In the genomic region with DNA sequence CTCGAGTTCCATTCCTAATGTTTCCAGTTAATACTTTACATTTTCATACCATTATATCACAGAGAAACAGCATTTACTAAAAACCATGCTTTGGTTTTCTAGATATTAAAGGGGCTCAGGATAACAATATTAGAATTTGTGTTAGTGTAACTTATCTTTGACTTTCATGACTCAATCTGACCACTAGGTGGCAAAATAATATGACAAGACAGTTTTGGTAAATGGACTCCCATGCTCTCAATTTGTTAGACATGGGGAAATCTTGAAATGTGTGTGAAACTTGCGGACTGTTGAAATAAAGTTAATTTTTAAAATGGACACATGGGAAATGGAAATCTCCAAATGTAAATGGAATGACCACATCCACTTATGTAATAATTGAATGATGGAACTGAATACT, we compare ENCODE assay signal across 11 mouse cellular contexts.
DNase-seq lines count a peak whose midpoint lies in the region; ATAC-seq and TF ChIP-seq lines count a peak whose summit lies in the region.
"Had no signal": no experiment of that assay in that cellular context is flagged by ENCODE, and none has a peak within 500 bp of the region (broad histone marks: within the 10 kb centered on the region; RNA-seq: fewer than 3 reads in every experiment).

No protein-coding gene starts in this region.

- peak; percentile 27 for DNase-seq in cerebellum, adult 9-10 months
- no peak for DNase-seq in cerebellum, postnatal 25 days
- DNase-seq in limb, embryonic 14.5 days (ENCODE audit: low spot score) = peak; percentile 22
- DNase-seq in limb, embryonic 10.5 days (ENCODE audit: low spot score) = no peak
- peak; percentile 47 for DNase-seq in R1 (ENCODE audit: low read depth, low spot score)
- DNase-seq in urinary bladder, postnatal 25 days (ENCODE audit: low spot score) = no peak
- DNase-seq in heart, adult 9 months (ENCODE audit: low spot score in 2 of 2) = no peak
- DNase-seq: heart, postnatal 14 days; left cerebral cortex, postnatal 4 days; thymus, postnatal 4 days had no signal

- H3K27ac ChIP-seq in limb, embryonic 14.5 days (replicated peaks; ENCODE audit: low read depth, low read length) = no peak overlapping the region
- no peak overlapping the region for H3K27ac ChIP-seq in limb, embryonic 10.5 days

- TF ChIP-seq POLR2A in limb, embryonic 14.5 days (IDR thresholded peaks at IDR 0.05; ENCODE audit: borderline replicate concordance, extremely low read depth, insufficient read depth, insufficient read length) = no peak

- H3K9me3 ChIP-seq in limb, embryonic 14.5 days (ENCODE audit: control insufficient read depth, low read length) = no peaks in the 10 kb centered on the region
- H3K9me3 ChIP-seq in limb, embryonic 10.5 days (replicated peaks) = no peaks in the 10 kb centered on the region

- no peak overlapping the region for H3K4me2 ChIP-seq in limb, embryonic 14.5 days (replicated peaks; ENCODE audit: low read depth, low read length, severe bottlenecking)

- H3K9ac ChIP-seq in limb, embryonic 14.5 days (ENCODE audit: low read depth, low read length, severe bottlenecking) = no peak overlapping the region

- no peaks in the 10 kb centered on the region for H3K27me3 ChIP-seq in limb, embryonic 14.5 days (ENCODE audit: control insufficient read depth, insufficient read depth, low read length)
- no peaks in the 10 kb centered on the region for H3K27me3 ChIP-seq in limb, embryonic 10.5 days (ENCODE audit: low read depth, poor library complexity, severe bottlenecking)

- no peaks in the 10 kb centered on the region for H3K36me3 ChIP-seq in limb, embryonic 14.5 days (ENCODE audit: control insufficient read depth, insufficient read depth, low read length)
- no peaks in the 10 kb centered on the region for H3K36me3 ChIP-seq in limb, embryonic 10.5 days

- 78% methylated on average over 2 of the region's 2 CpGs for WGBS in limb, embryonic 14.5 days
- WGBS in limb, embryonic 10.5 days = 86% methylated on average over 2 of the region's 2 CpGs

- H3K4me1 ChIP-seq in limb, embryonic 14.5 days (ENCODE audit: control insufficient read depth, insufficient read depth, low read length) = no peaks in the 10 kb centered on the region
- H3K4me1 ChIP-seq in limb, embryonic 10.5 days = no peaks in the 10 kb centered on the region

- no peak for ATAC-seq in limb, embryonic 14.5 days (ENCODE audit: low FRiP score, low read depth)
- ATAC-seq in megakaryocyte progenitor cell, adult 5-6 weeks (replicated peaks; ENCODE audit: poor library complexity) = peak; percentile 76; the same call in 1 of the 2 replicates

- no peak overlapping the region for H3K4me3 ChIP-seq in limb, embryonic 14.5 days (replicated peaks; ENCODE audit: low read length)
- H3K4me3 ChIP-seq in limb, embryonic 10.5 days = no peak overlapping the region

Comparison
In these comparisons a context has a peak if more than half of its experiments do, and no peak if none do; other contexts are left out.
1. DNase-seq: peak in cerebellum, adult 9-10 months (single experiment), limb, embryonic 14.5 days (single experiment) and R1 (single experiment); none in cerebellum, postnatal 25 days (0 of 2), limb, embryonic 10.5 days (single experiment), urinary bladder, postnatal 25 days (single experiment) and heart, adult 9 months (0 of 2).